16 mouse cellular contexts compared by ENCODE assay signal in the genomic region with DNA sequence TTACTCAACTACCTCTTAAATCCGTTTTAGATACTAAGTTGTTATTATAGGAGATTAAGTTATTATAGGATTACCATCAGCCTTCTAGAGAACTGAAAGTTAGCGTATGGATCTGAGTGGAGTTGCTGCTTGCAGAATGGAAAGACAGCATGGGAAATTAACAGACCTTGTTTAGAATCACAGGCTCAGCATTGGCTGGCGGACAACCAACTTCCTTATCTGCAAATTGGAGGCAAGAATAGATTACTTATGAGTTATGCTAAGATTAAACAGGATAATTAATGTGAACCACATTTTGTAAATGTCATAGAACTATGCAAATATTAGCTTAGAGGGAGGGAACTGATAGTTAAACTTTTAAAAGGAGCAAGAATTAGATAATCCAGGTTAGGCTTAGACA.
"Had no signal": no experiment of that assay in that cellular context is flagged by ENCODE, and none has a peak within 500 bp of the region (broad histone marks: within the 10 kb centered on the region; RNA-seq: fewer than 3 reads in every experiment).

No protein-coding gene starts in this region.

- H3K27me3 ChIP-seq: limb, embryonic 15.5 days; liver, embryonic 12.5 days; lung, embryonic 15.5 days; midbrain, embryonic 12.5 days; neural tube, embryonic 13.5 days had no signal

- H3K4me3 ChIP-seq: limb, embryonic 15.5 days; liver, embryonic 12.5 days; lung, embryonic 15.5 days; midbrain, embryonic 12.5 days; neural tube, embryonic 13.5 days had no signal

- H3K27ac ChIP-seq: limb, embryonic 15.5 days; liver, embryonic 12.5 days; lung, embryonic 15.5 days; midbrain, embryonic 12.5 days; neural tube, embryonic 13.5 days had no signal

- H3K9me3 ChIP-seq: limb, embryonic 15.5 days; liver, embryonic 12.5 days; lung, embryonic 15.5 days; midbrain, embryonic 12.5 days; neural tube, embryonic 13.5 days had no signal

- ATAC-seq: intestine, embryonic 16.5 days; liver, embryonic 12.5 days; midbrain, embryonic 16.5 days had no signal

- H3K4me2 ChIP-seq: limb, embryonic 15.5 days; liver, embryonic 12.5 days; lung, embryonic 15.5 days; midbrain, embryonic 12.5 days; neural tube, embryonic 13.5 days had no signal

- H3K9ac ChIP-seq: limb, embryonic 15.5 days; liver, embryonic 12.5 days; lung, embryonic 15.5 days; midbrain, embryonic 12.5 days; neural tube, embryonic 13.5 days had no signal

- DNase-seq: kidney, adult 8-10 months; kidney, postnatal 14 days; layer of hippocampus, adult 9-11 months; layer of hippocampus, postnatal 36 days; lung, postnatal 14 days; right cerebral cortex, adult 18-20 months; right cerebral cortex, postnatal 25 days; thymus, adult 18-20 months; thymus, postnatal 14 days had no signal

- H3K36me3 ChIP-seq: liver, embryonic 12.5 days; lung, embryonic 15.5 days; midbrain, embryonic 12.5 days; neural tube, embryonic 13.5 days had no signal

- H3K4me1 ChIP-seq: limb, embryonic 15.5 days; liver, embryonic 12.5 days; lung, embryonic 15.5 days; midbrain, embryonic 12.5 days; neural tube, embryonic 13.5 days had no signal
